Mouse (Mus musculus): ENCODE results near the gene Lsamp. TPM values are rescaled to one million over a fixed set of nuclear protein-coding genes. Genes with fewer than 3 reads are reported as not detected.
A peak's percentile ranks its signal among the peaks of the same experiment; 100 is the strongest.

Gene Lsamp
- polyA plus RNA-seq, 1 experiment from 2014 or later = 31.1 TPM

DNA sequence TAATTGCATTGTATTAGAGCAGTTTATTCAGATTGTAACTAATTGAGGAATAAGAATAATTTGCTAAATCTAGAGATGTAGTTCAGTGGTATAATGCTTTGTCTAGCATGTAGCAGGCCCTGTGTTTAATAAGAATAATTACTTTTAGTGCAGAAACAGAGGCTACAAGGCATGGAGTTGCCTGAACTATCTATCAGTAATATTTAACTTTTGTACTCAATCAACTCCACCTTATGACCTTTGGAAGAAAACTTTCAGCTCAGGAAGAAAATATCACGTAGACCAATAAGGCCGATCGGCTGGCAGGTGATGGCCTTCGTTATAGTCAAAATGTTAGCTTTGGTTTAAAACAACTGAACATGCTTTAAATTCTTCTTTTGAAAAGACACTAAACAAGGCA is 946.4 kb downstream of the Lsamp start:
- H3K9ac ChIP-seq = no peak overlapping the region
- ATAC-seq (ENCODE audit: low FRiP score) = no peak
- H3K9me3 ChIP-seq (replicated peaks) = no peaks in the 10 kb centered on the region
- H3K4me1 ChIP-seq = no peaks in the 10 kb centered on the region
- H3K27me3 ChIP-seq = no peaks in the 10 kb centered on the region
- no peak overlapping the region for H3K4me3 ChIP-seq
- H3K4me2 ChIP-seq (replicated peaks) = no peak overlapping the region
- no peak overlapping the region for H3K27ac ChIP-seq
- no peaks in the 10 kb centered on the region for H3K36me3 ChIP-seq
- WGBS = 92% methylated on average over 4 of the region's 4 CpGs

DNA sequence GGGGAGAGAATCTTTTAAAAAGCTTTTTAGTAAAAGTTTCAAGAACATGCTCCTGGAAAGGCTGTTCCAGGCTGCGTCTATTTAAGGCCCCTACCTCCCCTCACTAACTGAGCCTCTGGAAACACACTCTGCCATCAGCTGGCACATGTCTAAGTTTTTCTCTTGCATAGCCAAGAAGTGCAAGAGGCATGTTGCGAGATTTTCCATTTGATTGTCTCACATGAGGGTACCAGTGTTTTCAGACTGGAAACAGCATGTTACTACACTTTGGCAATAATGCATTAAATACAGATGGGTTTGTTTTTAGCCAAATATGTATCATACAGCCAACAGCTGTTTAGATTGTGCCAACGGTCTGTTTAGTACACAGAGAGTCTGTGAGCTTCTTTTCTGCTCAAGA is 958.1 kb downstream of the Lsamp start:
- no peak overlapping the region for H3K4me3 ChIP-seq
- H3K9ac ChIP-seq = no peak overlapping the region
- H3K27ac ChIP-seq = no peak overlapping the region
- no peak overlapping the region for H3K4me2 ChIP-seq (replicated peaks)
- no peaks in the 10 kb centered on the region for H3K9me3 ChIP-seq (replicated peaks)
- no peaks in the 10 kb centered on the region for H3K27me3 ChIP-seq
- no peaks in the 10 kb centered on the region for H3K4me1 ChIP-seq
- ATAC-seq (ENCODE audit: low FRiP score) = no peak
- H3K36me3 ChIP-seq = no peaks in the 10 kb centered on the region
- 87% methylated on average over 3 of the region's 3 CpGs for WGBS

DNA sequence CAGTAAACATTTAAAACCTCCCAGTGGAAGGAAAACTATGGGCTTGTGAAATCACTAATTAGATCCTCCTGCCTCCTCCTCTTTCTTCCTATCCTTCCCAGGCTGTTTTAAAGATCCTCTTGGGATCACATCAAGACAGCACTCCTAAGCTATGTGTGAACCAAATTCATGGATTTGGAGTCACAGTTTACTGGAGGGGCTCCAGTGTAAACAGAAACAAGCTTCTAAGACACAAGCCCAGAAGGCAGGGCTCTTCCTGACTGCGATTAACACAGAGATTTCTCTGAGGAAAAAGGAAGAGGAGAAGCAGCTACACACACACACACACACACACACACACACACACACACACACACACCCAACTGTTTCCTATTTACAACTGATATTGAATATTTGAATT is 961.7 kb downstream of the Lsamp start:
- Histone ChIP-seq H3K36me3 (no peaks in the 10 kb centered on the region), H3K27ac (no peak overlapping the region), H3K4me2 (replicated peaks) (no peak overlapping the region), H3K9me3 (replicated peaks) (no peaks in the 10 kb centered on the region), H3K27me3 (no peaks in the 10 kb centered on the region), H3K9ac (no peak overlapping the region), H3K4me1 (no peaks in the 10 kb centered on the region), H3K4me3 (no peak overlapping the region)
- ATAC-seq (ENCODE audit: low FRiP score) = no peak
- 33% methylated on average over 1 of the region's 1 CpGs for WGBS

DNA sequence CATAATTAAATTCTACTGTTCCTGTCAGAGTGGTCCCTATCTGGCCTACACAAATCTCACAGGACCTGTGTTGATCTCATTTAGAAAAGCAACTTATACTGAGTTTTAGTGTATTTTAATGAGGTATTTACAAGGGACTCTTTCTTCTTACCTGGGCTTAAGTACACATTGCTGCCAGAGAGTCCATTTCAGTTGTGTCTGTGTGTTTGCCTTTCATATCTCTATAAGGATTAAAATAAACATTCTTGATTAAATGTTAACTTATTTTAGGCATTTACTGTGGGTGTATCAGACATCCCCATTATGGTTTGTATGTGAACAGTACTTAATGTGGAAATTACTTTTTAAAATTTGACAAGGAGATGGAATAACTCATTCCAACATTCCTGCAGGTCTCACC is 963.9 kb downstream of the Lsamp start:
- H3K27me3 ChIP-seq = no peaks in the 10 kb centered on the region
- H3K36me3 ChIP-seq = no peaks in the 10 kb centered on the region
- H3K4me2 ChIP-seq (replicated peaks) = no peak overlapping the region
- H3K27ac ChIP-seq = no peak overlapping the region
- no peaks in the 10 kb centered on the region for H3K4me1 ChIP-seq
- no peak overlapping the region for H3K4me3 ChIP-seq
- no peak for ATAC-seq (ENCODE audit: low FRiP score)
- H3K9me3 ChIP-seq (replicated peaks) = no peaks in the 10 kb centered on the region
- no peak overlapping the region for H3K9ac ChIP-seq

DNA sequence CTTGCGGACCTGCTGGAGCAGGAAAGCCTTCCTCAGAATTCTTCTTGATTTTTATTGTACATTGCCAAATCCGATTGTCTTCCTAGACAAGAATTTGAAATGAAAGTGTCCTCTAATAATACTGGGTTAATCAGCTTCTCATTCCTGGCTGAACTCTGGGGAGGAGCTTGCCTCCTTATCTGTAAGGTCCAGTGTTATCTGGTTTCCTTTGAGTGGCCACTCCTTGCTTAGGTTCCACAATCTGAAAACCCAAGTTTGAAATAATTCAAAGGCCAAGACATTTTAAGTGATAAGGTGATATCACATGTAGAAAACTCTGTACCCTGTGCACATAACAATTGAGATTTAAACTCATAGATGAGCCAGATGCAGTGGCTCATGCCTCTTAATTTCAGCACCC is 975.0 kb downstream of the Lsamp start:
- no peak for ATAC-seq (ENCODE audit: low FRiP score)
- H3K9me3 ChIP-seq (replicated peaks) = no peaks in the 10 kb centered on the region
- no peak overlapping the region for H3K4me3 ChIP-seq
- H3K36me3 ChIP-seq = no peaks in the 10 kb centered on the region
- no peak overlapping the region for H3K4me2 ChIP-seq (replicated peaks)
- no peaks in the 10 kb centered on the region for H3K4me1 ChIP-seq
- H3K9ac ChIP-seq = no peak overlapping the region
- no peak overlapping the region for H3K27ac ChIP-seq
- WGBS = 98% methylated on average over 2 of the region's 2 CpGs
- no peaks in the 10 kb centered on the region for H3K27me3 ChIP-seq

DNA sequence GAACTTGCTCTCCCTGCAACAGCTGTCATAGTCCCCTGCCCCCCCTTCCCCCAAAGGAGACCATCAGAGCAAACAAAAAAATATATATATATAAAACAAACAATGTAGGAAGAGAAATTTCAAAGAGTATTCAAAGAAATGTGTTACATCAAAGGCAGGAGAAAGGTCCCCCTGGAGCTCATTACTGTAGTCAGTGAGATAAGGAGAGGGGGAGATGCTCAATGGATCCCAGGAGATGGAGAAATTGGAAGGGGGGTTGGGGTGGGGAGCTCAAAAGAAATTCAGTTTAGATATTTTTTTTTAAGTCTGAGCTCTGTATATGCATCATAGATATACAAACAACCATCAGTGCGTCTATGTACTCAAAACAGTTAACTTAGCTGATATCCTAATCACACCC is 976.4 kb downstream of the Lsamp start:
- Histone ChIP-seq H3K9me3 (replicated peaks) (no peaks in the 10 kb centered on the region), H3K36me3 (no peaks in the 10 kb centered on the region), H3K9ac (no peak overlapping the region), H3K4me2 (replicated peaks) (no peak overlapping the region), H3K27me3 (no peaks in the 10 kb centered on the region), H3K27ac (no peak overlapping the region), H3K4me3 (no peak overlapping the region), H3K4me1 (no peaks in the 10 kb centered on the region)
- WGBS = 91% methylated on average over 1 of the region's 1 CpGs
- no peak for ATAC-seq (ENCODE audit: low FRiP score)

DNA sequence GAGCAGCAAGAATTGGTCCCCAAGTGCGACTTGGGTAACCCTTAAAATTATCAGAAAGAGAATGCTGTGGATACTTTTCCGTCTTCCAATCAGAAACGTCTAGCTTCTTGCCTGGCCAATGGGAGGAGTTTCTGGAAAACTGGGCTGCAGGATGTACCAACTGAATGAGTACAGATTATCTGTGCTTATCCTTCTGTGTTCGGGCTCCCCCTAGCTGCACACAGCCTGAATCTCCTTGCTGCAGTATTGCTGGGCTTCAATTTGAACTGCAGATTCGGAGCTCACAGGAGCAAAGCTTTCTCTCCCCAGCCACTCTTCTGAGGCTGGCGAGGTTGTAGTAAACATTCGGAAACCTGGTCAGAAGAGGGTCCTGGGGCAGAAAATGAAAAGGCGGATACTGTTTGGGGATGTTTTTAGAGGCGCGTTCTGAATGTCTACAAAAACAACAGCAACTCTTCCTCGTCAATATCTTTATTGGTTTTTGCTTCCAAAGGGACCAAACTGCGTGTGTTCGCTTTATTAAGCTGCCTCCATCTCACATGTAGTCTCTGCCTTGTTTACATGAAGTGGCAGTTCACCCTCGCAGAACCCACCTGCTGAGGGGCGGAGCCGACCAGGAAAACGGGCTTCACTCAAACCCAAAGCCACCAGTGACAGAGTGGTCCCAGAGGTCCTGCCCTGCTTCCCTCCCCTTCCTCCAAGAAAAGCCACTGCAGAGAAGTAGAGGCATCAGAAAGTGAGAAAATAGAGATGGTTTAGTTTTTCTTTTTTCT is 984.1 kb downstream of the Lsamp start:
- WGBS = 23% methylated on average over 17 of the region's 17 CpGs
- ATAC-seq (ENCODE audit: low FRiP score) = peak; percentile 97
- 0 out of 2 replicates have a peak overlapping the region, but pooled peaks have one; percentile 27 for H3K9ac ChIP-seq

DNA sequence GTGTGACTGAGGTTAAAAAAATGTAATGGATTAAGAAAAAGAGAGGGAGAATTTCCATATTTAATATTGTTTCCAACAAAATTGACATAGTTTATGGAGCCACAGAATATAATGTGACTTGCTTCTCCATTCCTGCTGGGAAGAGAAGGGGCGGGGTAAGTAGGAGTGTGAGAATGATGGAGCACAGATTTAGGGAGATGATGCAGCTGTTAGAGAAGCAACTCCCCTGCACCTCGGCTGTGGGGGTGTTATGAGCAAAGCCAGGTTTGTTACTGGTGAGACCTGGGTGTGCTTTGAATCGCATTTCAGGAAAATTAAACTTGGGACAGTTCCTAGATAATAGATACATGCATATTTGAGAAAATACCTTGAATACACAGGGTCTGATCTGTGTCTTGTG is 987.2 kb downstream of the Lsamp start:
- Histone ChIP-seq H3K36me3 (no peaks in the 10 kb centered on the region), H3K9ac (no peak overlapping the region), H3K4me1 (peaks cover 3% of the 10 kb centered on the region; the same call in 1 of the 2 replicates), H3K4me2 (replicated peaks) (no peak overlapping the region), H3K27ac (no peak overlapping the region), H3K9me3 (replicated peaks) (no peaks in the 10 kb centered on the region), H3K27me3 (no peaks in the 10 kb centered on the region; the same call in 1 of the 2 replicates), H3K4me3 (no peak overlapping the region)
- 65% methylated on average over 3 of the region's 3 CpGs for WGBS
- no peak for ATAC-seq (ENCODE audit: low FRiP score)

More for the DNA sequence above, 984.1 kb downstream of the Lsamp start:
- Histone ChIP-seq H3K4me2 (replicated peaks) (peak overlapping the region; percentile 47), H3K27me3 (no peaks in the 10 kb centered on the region; the same call in 1 of the 2 replicates), H3K9me3 (replicated peaks) (no peaks in the 10 kb centered on the region), H3K36me3 (no peaks in the 10 kb centered on the region), H3K4me3 (peak overlapping the region; percentile 25), H3K27ac (no peak overlapping the region), H3K4me1 (peaks cover 3% of the 10 kb centered on the region; the same call in 1 of the 2 replicates)

DNA sequence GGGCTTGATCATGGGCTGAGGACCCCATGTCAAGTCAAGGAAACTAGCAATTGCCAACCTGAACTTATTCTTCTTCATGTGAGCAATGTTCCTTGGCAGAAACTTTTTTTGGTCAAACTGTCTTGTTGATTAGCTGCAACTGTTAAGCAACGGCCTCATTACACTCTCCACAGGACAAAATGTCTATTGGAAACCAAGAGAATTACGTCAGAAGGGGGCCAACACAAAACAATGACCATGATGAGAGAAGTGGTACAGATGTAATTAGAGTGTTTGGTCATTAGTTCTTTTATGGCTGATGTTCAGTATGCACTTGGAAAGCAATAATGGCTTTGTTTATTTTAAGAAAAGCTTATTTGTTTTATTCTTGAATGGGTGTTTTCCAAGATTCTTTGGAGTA is 989.9 kb downstream of the Lsamp start:
- H3K9ac ChIP-seq = no peak overlapping the region

DNA sequence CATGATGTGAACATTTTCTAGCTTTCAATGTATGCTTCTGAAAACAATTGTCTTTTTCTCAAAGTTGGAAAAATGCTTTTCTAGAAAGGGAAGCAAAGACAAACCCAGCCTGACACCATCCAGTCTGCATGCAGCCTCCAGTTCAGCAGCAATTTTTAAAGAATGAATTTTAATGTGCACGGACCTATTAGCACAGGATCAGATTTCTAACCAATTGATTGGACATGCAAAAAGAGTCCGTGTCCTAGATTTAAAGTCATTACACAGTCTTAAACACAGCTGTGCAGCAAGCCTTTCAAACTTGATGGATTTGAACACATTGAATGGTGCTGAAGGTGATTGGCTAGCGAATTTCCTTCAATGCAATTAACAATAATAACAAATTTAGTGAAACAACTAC is 998.9 kb downstream of the Lsamp start:
- Histone ChIP-seq H3K36me3 (no peaks in the 10 kb centered on the region), H3K9ac (no peak overlapping the region), H3K27ac (no peak overlapping the region), H3K4me3 (no peak overlapping the region), H3K9me3 (replicated peaks) (no peaks in the 10 kb centered on the region), H3K27me3 (no peaks in the 10 kb centered on the region), H3K4me2 (replicated peaks) (no peak overlapping the region), H3K4me1 (no peaks in the 10 kb centered on the region)
- ATAC-seq (ENCODE audit: low FRiP score) = no peak
- 51% methylated on average over 3 of the region's 3 CpGs for WGBS

More for the DNA sequence above, 989.9 kb downstream of the Lsamp start:
- Histone ChIP-seq H3K4me1 (no peaks in the 10 kb centered on the region), H3K27me3 (no peaks in the 10 kb centered on the region), H3K9me3 (replicated peaks) (no peaks in the 10 kb centered on the region), H3K4me2 (replicated peaks) (no peak overlapping the region), H3K27ac (no peak overlapping the region), H3K4me3 (no peak overlapping the region), H3K36me3 (no peaks in the 10 kb centered on the region)
- WGBS = 71% methylated on average over 2 of the region's 2 CpGs
- no peak for ATAC-seq (ENCODE audit: low FRiP score)

DNA sequence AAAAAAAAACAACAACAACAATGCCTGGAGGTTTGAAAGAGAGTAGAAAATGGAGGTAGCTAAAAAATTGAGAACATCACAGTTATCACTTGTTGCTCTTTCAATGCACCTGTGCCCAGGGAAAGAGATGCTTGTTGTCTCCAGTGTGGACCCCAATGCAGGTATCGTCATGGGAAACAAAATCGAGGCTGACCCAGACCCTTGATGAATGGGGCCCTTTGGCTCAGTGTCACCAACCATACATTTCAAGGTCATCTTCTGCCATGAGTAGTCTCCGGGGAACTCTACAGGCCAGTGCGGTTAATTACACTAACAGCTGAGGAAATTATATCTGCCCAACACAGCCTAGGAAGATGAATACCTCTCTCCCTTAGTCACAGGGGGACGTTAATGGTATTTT is 1023.4 kb downstream of the Lsamp start:
- Histone ChIP-seq H3K4me3 (no peak overlapping the region), H3K27me3 (no peaks in the 10 kb centered on the region), H3K4me1 (no peaks in the 10 kb centered on the region), H3K9me3 (replicated peaks) (no peaks in the 10 kb centered on the region), H3K36me3 (no peaks in the 10 kb centered on the region), H3K9ac (no peak overlapping the region), H3K4me2 (replicated peaks) (no peak overlapping the region), H3K27ac (no peak overlapping the region)
- ATAC-seq (ENCODE audit: low FRiP score) = peak; percentile 52; the same call in 1 of the 2 replicates
- WGBS = 69% methylated on average over 5 of the region's 5 CpGs

DNA sequence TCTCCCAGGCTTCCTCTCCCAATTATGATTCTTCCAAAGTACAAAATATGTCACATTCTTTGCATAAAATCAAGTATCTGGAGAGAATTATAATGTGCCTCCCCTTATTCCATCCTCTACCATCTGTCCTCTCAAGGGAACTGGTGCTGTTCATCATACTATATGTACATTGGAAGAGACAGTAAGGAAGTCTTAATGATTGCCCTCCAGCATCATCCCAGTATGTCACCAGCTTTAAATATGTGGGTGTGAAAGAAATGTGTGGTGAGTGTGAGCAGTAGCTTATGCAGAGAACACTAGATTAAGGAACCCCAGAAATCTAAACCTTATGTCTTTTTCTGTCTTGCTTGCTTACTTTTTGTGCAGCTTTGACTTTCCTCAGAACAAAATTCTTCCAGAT is 1050.6 kb downstream of the Lsamp start:
- H3K27me3 ChIP-seq = no peaks in the 10 kb centered on the region
- H3K9me3 ChIP-seq (replicated peaks) = no peaks in the 10 kb centered on the region

DNA sequence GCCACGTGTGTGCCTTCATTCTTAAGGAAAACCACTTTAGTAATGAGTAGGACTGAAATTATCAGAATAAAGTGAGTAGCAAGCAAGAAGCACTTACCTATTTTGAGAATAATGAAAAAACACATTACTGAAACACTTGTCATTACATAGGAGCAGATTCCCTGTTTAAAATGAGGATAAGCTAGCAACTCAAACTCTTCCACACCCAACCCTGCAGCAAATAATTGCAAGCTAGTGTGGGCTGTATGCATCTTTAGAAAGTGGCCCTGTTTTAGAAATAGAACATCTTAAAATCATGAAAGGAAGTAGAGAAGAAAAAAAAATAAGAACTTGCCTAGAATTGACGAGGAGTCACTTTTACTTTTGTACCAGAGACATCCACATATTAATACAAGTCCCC is 1057.5 kb downstream of the Lsamp start:
- Histone ChIP-seq H3K4me2 (replicated peaks) (no peak overlapping the region), H3K4me1 (peaks cover 3% of the 10 kb centered on the region; the same call in 1 of the 2 replicates), H3K9ac (no peak overlapping the region), H3K27ac (no peak overlapping the region), H3K9me3 (replicated peaks) (no peaks in the 10 kb centered on the region), H3K4me3 (no peak overlapping the region), H3K36me3 (no peaks in the 10 kb centered on the region), H3K27me3 (no peaks in the 10 kb centered on the region)
- 61% methylated on average over 2 of the region's 2 CpGs for WGBS
- ATAC-seq (ENCODE audit: low FRiP score) = no peak

More for the DNA sequence above, 1050.6 kb downstream of the Lsamp start:
- H3K4me1 ChIP-seq = no peaks in the 10 kb centered on the region
- no peak overlapping the region for H3K27ac ChIP-seq
- H3K36me3 ChIP-seq = no peaks in the 10 kb centered on the region
- ATAC-seq (ENCODE audit: low FRiP score) = no peak
- H3K4me3 ChIP-seq = no peak overlapping the region
- H3K4me2 ChIP-seq (replicated peaks) = no peak overlapping the region
- H3K9ac ChIP-seq = no peak overlapping the region
